Mouse (Mus musculus) testis, adult 2 months (tissue): ENCODE results near the gene Ddost. TPM values are rescaled to one million over a fixed set of nuclear protein-coding genes. Genes with fewer than 3 reads are reported as not detected.
"Not testable (repeated sequence)": the region's sequence is repeated elsewhere in the genome, so short reads cannot be mapped to it uniquely, and the experiment has no call there.

Experiments
- H3K27ac ChIP-seq: fragments of 200-500 bp; 2 replicates; pipeline ENCODE4 v1.5.1; 2012; ENCODE audit warnings: low read depth, low read length; ENCODE audit not compliant: control insufficient read depth, insufficient read depth
- H3K27me3 ChIP-seq: fragments of 200-500 bp; 2 replicates; pipeline ENCODE4 v1.6.1; 2012; ENCODE audit warnings: mild to moderate bottlenecking, low read length, moderate library complexity; ENCODE audit not compliant: control insufficient read depth, insufficient read depth
- H3K36me3 ChIP-seq: fragments of 200-500 bp; 2 replicates; pipeline ENCODE4 v1.6.1; 2012; ENCODE audit warnings: mild to moderate bottlenecking, low read length; ENCODE audit not compliant: control insufficient read depth, insufficient read depth
- H3K4me1 ChIP-seq: fragments of 200-500 bp; 2 replicates; pipeline ENCODE4 v1.6.1; 2012; ENCODE audit warnings: low read length; ENCODE audit not compliant: control insufficient read depth, insufficient read depth
- H3K4me3 ChIP-seq: fragments of 200-500 bp; 2 replicates; pipeline ENCODE4 v1.5.1; 2012; ENCODE audit warnings: low read depth, mild to moderate bottlenecking, low read length, moderate library complexity, mixed read lengths; ENCODE audit not compliant: control insufficient read depth
- CTCF ChIP-seq: fragments of 200-500 bp; IDR thresholded peaks from 2 replicates; pipeline ENCODE4 v1.5.1; 2012; ENCODE audit warnings: low read depth, mild to moderate bottlenecking, inconsistent platforms, low read length, moderate library complexity; ENCODE audit not compliant: control insufficient read depth, insufficient read depth, insufficient replicate concordance
- POLR2A ChIP-seq: fragments of 200-500 bp; IDR thresholded peaks from 2 replicates; pipeline ENCODE4 v1.6.1; 2012; ENCODE audit warnings: low read depth, mild to moderate bottlenecking, inconsistent platforms, low read length, moderate library complexity; ENCODE audit not compliant: control insufficient read depth
- polyA plus RNA-seq: library from polyadenylated mRNA; depleted of rRNA; stranded (reverse); fragments of >200 nt; gene quantifications from 2 replicates; pipeline ENCODE4 v1.2.3, GENCODE M21; 2012

The Ddost gene
- polyA plus RNA-seq, 1 experiment = 177 TPM

GRCm38 (mm10) chr4:138320711-138321110 is 16.2 kb downstream of the Ddost start:
- Histone ChIP-seq H3K4me1 (peaks cover 2% of the 10 kb centered on the region), H3K36me3 (peaks cover 2% of the 10 kb centered on the region; the same call in 1 of the 2 replicates), H3K27me3 (no peaks in the 10 kb centered on the region), H3K27ac (no peak overlapping the region), H3K4me3 (no peak overlapping the region)
- TF ChIP-seq CTCF (no peak), POLR2A (no peak)

DNA sequence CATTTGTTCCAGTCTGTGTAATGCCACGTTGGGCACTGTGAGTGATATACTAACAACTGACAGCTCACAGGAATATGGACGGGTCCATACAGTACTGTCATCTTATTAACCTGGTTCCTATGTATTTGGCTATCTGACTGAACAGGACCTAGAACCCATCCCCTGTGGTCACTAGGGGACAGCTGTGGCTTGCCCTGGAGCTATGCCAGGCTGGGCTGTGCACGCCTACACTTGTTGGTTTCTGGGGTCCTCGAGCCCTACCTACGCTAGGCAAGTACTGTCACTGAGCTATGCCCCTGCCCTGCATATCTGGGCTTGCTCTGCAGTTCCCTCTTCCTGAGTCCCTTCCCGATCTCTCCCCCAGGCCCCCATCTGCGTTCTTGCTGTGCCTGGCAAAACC is 17.0 kb downstream of the Ddost start:
- Histone ChIP-seq H3K27ac (no peak overlapping the region), H3K27me3 (no peaks in the 10 kb centered on the region), H3K36me3 (peaks cover 2% of the 10 kb centered on the region; the same call in 1 of the 2 replicates), H3K4me3 (no peak overlapping the region), H3K4me1 (peaks cover 2% of the 10 kb centered on the region)
- TF ChIP-seq CTCF (no peak), POLR2A (no peak)

GRCm38 (mm10) chr4:138322692-138323091 is 18.2 kb downstream of the Ddost start:
- TF ChIP-seq POLR2A (no peak), CTCF (no peak)
- Histone ChIP-seq H3K36me3 (no peaks in the 10 kb centered on the region), H3K27me3 (no peaks in the 10 kb centered on the region), H3K4me1 (peaks cover 2% of the 10 kb centered on the region), H3K27ac (no peak overlapping the region), H3K4me3 (no peak overlapping the region)

- no peaks in the 10 kb centered on the region for H3K36me3 ChIP-seq
- H3K4me3 ChIP-seq = no peak overlapping the region
- peaks cover 2% of the 10 kb centered on the region for H3K4me1 ChIP-seq
- no peak for TF ChIP-seq POLR2A
- H3K27me3 ChIP-seq = no peaks in the 10 kb centered on the region
- H3K27ac ChIP-seq = peak overlapping the region; percentile 62; the same call in 1 of the 2 replicates
Observed at GRCm38 (mm10) chr4:138323753-138324152, 19.2 kb downstream of the Ddost start.

DNA sequence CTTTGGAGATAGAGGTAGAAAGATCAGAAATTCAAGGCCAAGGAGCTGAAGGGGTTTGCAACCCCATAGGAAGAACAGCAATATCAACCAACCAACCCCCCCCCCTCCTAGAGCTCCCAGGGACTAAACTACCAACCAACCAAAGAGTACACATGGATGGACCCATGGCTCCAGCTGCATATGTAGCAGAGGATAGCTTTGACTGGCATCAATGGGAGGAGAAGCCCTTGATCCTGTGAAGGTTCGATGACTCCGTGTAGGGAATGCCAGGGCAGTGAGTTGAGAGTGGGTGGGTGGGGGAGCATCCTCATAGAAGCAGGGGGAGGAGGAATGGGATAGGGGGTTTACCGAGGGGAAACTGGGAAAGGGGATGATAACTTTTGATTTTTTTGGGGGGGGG is 19.9 kb downstream of the Ddost start:
- Histone ChIP-seq H3K36me3 (no peaks in the 10 kb centered on the region), H3K27ac (no peak overlapping the region), H3K27me3 (no peaks in the 10 kb centered on the region), H3K4me1 (peaks cover 2% of the 10 kb centered on the region), H3K4me3 (no peak overlapping the region)
- TF ChIP-seq CTCF = no peak
- TF ChIP-seq POLR2A = no peak

- H3K27ac ChIP-seq = peak overlapping the region; percentile 92
- peaks cover 2% of the 10 kb centered on the region for H3K4me1 ChIP-seq
- H3K27me3 ChIP-seq = no peaks in the 10 kb centered on the region
- H3K4me3 ChIP-seq = peak overlapping the region; percentile 89
- TF ChIP-seq CTCF (0 out of 2 replicates have a peak, but pooled peaks have one; percentile 1), POLR2A (peak; percentile 32; the same call in 1 of the 2 replicates)
- H3K36me3 ChIP-seq = no peaks in the 10 kb centered on the region
Observed at GRCm38 (mm10) chr4:138325466-138326076, 21.0 kb downstream of the Ddost start.

GRCm38 (mm10) chr4:138326077-138326695 is 21.7 kb downstream of the Ddost start, which contains the start of gene Pink1:
Pink1 (minus strand) TSS chr4:138326307.
- Histone ChIP-seq H3K27ac (peak within 1 kb of the TSS; percentile 92), H3K4me1 (peaks cover 2% of the 10 kb centered on the region), H3K4me3 (peak within 1 kb of the TSS; percentile 89), H3K36me3 (no peaks in the 10 kb centered on the region), H3K27me3 (no peaks in the 10 kb centered on the region)
- TF ChIP-seq POLR2A (peak; percentile 81), CTCF (peak; percentile 95)

DNA sequence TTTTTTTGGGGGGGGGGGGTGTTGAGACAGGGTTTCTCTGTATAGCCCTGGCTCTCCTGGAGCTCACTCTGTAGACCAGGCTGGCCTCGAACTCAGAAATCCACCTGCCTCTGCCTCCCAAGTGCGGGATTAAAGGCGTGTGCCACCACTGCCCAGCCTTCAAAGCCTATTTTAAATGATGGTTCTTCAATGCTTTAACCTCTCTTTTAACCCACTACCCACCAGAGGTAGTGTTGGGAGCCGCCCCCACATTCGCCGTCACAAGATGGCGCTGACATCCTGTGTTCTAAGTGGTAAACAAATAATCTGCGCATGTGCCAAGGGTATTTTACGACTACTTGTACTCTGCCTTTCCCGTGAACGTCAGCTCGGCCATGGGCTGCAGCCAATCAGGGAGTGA is 22.6 kb downstream of the Ddost start:
- not testable (repeated sequence) for H3K36me3 ChIP-seq, H3K27me3 ChIP-seq, H3K4me1 ChIP-seq, H3K27ac ChIP-seq, H3K4me3 ChIP-seq
